ENCODE assay signal across 22 mouse cellular contexts in the genomic region with DNA sequence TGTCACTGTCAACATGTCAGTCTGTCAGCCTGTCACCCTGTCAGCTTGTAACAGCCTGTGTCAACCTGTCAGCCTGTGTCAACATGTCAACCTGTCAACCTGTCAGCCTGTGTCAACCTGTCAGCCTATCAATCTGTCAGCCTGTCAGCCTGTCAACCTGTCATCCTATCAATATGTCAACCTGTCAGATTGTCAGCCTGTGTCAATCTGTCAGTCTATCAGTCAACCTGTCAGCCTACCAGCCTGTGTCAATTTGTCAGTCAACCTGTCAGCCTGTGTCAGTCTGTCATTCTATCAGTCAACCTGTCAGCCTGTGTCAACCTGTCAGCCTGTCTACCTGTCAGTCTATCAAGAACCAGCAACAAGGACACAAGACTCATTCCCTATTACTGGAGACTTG. TPM values are rescaled to one million over a fixed set of nuclear protein-coding genes. Genes with fewer than 3 reads are reported as not detected.
"Had no signal": no experiment of that assay in that cellular context is flagged by ENCODE, and none has a peak within 500 bp of the region (broad histone marks: within the 10 kb centered on the region; RNA-seq: fewer than 3 reads in every experiment).

No protein-coding gene starts in this region.

- DNase-seq: kidney, adult 18-20 months; kidney, adult 9 months; kidney, postnatal 14 days; kidney, postnatal 4 days; liver, embryonic 13.5 days; lung, adult 2 months; lung, postnatal 14 days; lung, postnatal 4 days; midbrain, embryonic 14.5 days; retina, postnatal 1 day; right cerebral cortex, postnatal 25 days; spleen, adult 18-20 months; thymus, adult 18-20 months; thymus, postnatal 36 days had no signal

- H3K27ac ChIP-seq: liver, embryonic 13.5 days; neural tube, embryonic 13.5 days; stomach, embryonic 15.5 days had no signal

- H3K4me3 ChIP-seq: liver, embryonic 13.5 days; neural tube, embryonic 13.5 days; stomach, embryonic 15.5 days had no signal

- H3K4me1 ChIP-seq: stomach, embryonic 15.5 days had no signal

- H3K9me3 ChIP-seq: liver, embryonic 13.5 days; neural tube, embryonic 13.5 days; stomach, embryonic 15.5 days had no signal

- H3K36me3 ChIP-seq: liver, embryonic 13.5 days; neural tube, embryonic 13.5 days; stomach, embryonic 15.5 days had no signal

- H3K9ac ChIP-seq: liver, embryonic 13.5 days; neural tube, embryonic 13.5 days; stomach, embryonic 15.5 days had no signal

- H3K4me2 ChIP-seq: liver, embryonic 13.5 days; midbrain, embryonic 11.5 days; neural tube, embryonic 13.5 days; stomach, embryonic 15.5 days had no signal

RNA-seq across cellular contexts. Expression of a gene that starts 3.4 kb away (rescaled TPM):
- total RNA-seq: left cerebral cortex, postnatal 25 days; liver, adult 2 months; megakaryocyte progenitor cell, adult 5-6 weeks; neutrophil, adult 5-6 weeks had no signal
- polyA plus RNA-seq: liver, adult 2 months; liver, embryonic 13.5 days; liver, embryonic 16.5 days; midbrain, embryonic 14.5 days; neural tube, embryonic 13.5 days had no signal
